Mouse (Mus musculus): ENCODE data around the gene Dclk1. TPM values are rescaled to one million over a fixed set of nuclear protein-coding genes. Genes with fewer than 3 reads are reported as not detected.
A peak's percentile ranks its signal among the peaks of the same experiment; 100 is the strongest.

Dclk1 gene
- total RNA-seq, 2 experiments from 2014 or later, result 528 to 532 TPM

GRCm38 (mm10) chr3:55396792-55397191 lies 154.6 kb downstream of the Dclk1 start:
- DNase-seq (ENCODE audit: low spot score in 2 of 2), result peak in 1 of 2 experiments; percentile 47

DNA sequence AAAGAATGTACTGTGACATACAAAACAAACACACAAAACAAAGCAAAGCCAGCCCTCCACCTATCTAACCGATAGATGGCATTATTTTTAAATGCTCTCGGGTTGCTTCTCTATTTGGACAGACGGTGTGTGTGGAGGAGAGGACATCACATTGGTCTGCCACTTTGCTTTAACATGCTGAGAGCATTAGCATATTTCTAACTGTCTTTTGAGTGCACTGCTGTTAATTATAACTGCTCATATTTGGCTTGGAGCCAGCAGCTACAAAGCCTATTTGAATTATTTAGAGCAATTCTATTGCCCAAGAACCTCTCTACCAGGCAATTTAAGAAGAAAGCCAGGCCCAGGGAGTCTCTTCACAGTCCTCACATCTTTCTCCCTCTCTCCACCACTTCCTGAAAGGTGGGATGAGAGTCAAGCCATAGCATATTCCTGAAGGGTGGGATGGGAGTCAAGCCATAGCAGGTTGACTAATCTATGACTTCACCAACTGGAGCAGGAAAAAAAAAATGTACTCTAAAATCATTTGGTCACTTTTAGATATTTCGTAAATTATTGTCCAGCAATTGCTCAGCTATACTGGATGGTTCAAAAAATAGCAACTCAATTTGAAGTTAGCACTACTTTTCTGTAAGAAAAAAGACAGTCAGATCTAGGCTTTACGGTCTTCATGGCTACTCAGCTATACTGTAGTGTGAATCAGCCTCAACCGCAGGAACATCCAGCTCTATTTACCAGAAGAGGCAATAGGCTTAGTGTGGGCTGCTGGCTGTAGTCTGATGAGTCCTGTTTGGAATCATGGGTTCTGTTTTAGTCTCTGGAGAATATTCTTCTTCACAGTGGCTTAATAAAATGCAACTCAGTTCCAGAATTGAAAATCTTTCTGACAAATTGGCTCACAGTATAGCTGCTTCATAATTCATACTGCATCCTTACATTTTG lies 155.9 kb downstream of the Dclk1 start:
- DNase-seq (ENCODE audit: low spot score in 2 of 2), result peak in 1 of 2 experiments; percentile 49

DNA sequence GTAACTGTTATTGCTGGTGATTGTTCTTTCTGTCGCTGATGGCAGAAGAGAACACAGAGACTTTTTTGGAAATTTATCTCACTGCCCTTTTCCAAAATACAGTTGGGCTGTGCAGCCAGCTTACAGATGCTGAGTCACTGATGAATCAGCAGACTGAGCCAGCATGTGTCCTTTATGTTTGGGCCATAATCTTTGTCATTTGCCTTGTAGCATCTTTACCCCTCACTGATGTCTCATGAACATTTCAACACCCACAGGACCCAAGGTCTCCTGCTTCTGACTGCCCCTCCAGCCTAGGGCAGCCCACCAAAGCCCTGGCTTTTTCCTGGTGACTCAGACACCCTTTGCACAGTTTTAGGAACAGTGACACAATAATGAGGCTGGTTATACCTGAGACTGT lies 159.1 kb downstream of the Dclk1 start:
- DNase-seq (ENCODE audit: low spot score in 2 of 2), result no peak

DNA sequence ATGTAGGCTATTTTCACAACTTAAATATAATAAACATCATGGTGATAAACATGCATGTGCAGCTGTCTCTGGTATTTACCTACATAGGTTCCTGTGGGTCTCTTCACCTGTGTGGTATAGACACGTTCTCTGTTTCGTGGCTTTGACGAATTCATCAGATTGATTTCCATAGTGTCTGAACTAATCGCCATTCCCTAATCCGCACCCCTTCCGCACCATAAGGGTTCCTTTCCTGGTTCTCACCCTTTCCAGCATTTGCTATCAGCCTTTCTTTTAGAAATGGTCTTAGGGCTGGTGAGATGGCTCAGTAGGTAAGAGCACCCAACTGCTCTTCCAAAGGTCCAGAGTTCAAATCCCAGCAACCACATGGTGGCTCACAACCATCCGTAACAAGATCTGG lies 162.6 kb downstream of the Dclk1 start:
- DNase-seq (ENCODE audit: low spot score in 2 of 2), result no peak

GRCm38 (mm10) chr3:55406616-55407015 lies 164.5 kb downstream of the Dclk1 start:
- no peak for DNase-seq (ENCODE audit: low spot score in 2 of 2)

GRCm38 (mm10) chr3:55411547-55411946 lies 169.4 kb downstream of the Dclk1 start:
- DNase-seq (ENCODE audit: low spot score in 2 of 2), result no peak

DNA sequence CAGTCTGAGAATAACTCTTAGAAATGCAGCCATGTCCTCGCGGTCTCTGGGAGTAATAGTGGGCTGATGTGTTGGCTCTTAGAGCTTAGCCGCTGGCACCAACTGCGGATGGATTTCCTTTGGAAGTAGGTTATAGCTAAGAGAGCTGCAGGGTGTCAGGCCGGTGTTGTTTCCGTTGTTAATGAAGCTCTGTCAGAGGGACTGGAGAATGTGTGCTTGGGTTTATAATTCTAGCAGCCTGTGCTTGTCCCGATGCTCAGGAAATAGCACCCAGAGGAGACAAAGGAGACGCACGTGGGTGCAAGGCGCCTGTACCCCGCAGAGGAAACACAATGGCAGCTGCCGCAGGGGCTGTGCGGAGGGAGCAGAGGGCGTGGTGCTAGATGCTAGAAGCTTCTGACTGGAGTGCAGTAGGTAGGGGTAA lies 173.4 kb downstream of the Dclk1 start:
- DNase-seq (ENCODE audit: low spot score in 2 of 2), result peak; percentile 61 to 74

DNA sequence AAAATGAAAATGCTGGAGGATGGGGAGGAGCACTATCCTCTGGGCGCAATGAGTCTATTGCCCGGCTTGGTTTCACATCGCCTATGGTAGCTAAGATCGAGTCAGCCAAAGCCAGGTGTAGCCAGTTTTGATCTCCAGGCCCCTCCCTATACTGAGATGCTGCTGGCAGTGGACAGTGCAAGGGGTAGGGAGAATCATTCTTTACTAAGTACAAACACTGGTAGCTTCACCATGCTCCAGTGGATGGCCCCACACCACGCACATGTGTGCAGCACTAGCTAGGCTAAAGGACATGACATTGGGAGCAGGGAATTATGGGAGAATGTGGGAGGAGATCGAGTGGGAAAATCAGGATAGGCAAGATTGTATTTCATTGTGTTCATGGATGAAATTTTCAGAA lies 176.7 kb downstream of the Dclk1 start:
- DNase-seq (ENCODE audit: low spot score in 2 of 2), result no peak

DNA sequence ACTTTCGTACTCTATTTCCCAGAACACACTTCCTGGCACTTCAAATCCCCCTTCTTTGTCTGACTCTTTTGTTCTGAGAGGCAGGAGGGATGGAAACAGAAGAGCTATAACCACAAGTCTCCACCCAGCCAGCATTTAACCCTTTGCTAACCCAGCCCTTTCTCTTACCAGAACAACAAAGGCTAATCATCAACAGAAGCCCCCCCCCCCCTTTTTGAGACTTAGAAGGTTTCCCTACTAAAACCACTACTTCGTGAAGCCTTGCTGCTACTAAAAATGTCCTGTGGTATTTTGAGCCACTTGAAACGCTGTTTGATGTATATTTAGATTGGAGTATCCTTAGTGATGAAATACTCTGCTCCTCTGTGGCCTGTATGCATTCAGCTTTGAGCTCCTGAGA lies 177.2 kb downstream of the Dclk1 start:
- no peak for DNase-seq (ENCODE audit: low spot score in 2 of 2)

- no peak for DNase-seq (ENCODE audit: low spot score in 2 of 2)
Observed at GRCm38 (mm10) chr3:55420436-55421083, 178.4 kb downstream of the Dclk1 start.

DNA sequence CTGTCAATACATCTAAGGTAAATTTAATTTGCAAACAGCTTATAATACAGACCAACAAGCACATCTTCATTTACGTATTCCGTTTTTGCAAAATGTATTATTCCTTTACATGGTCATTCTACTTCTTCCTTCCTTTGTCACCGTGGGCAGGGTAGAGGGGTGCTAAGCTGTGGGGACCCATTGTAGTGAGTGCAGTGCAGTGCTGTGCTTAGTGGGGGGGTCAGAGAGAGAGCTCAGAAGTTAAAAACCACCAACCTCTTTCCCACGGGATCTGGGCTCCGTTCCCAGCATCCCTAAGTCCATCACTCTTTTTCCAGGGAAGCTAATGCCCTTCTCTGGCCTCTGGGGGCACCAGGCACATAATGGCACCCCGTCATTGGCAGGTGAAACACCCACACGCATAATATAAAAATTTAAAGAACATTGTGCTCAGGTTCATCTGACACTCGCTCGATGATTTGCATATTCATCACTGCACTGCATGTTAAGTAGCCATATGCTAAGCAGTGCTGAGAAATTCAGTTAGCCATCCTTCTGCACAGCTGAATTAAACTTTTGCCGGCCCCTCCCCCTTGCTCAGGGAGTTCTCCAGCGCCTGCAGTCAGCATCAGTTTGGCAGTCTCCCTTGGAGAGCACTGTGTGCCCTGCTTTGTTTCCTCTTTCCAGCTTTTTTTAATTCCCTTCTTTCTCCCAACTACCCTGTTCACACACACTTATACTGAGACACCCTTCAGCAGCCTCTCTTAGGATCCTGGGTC lies 181.7 kb downstream of the Dclk1 start:
- peak; percentile 59 to 88 for DNase-seq (ENCODE audit: low spot score in 2 of 2)

DNA sequence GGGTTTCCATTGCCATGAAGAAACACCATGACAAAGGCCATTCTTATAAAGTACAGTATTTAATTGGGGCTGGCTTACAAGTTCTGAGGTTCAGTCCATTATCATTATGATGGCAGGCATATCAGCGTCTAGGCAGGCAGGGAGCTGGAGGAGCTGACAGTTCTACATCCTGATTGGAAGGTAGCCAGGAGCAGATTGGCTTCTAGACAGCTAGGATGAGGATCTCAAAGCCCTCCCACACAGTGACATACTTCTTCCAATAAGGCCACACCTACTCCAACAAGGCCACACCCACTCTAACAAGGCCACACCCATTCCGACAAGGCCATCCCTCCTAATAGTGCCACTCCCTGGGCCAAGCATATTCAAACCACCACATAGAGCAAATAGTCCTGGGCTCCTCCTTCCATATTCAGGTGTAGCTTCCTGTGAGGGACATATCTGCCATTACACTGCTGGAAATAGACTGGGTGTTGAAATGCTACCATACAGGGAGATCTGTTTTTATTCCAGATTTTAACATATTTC lies 187.9 kb downstream of the Dclk1 start:
- no peak for DNase-seq (ENCODE audit: low spot score in 2 of 2)

DNA sequence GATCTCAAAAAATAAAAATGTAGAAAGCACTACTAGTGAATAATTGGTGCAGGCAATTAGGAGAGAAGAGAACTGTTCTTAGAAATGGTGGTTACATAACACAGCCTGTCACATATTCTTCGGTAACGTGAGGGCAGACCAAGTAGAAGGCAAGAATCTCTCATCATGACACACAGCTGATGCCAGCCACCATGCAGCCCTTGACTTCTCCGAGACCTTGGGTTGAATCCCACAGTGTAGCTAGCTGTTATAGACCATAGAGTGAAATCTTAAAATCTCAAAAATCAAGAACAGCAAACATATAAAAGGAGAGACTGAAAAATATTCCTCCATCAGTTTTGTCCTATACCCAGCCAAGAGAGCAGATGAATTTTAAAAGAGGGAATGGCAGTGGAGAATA lies 189.1 kb downstream of the Dclk1 start:
- DNase-seq (ENCODE audit: low spot score in 2 of 2), result no peak

GRCm38 (mm10) chr3:55434276-55434675 lies 192.1 kb downstream of the Dclk1 start:
- DNase-seq (ENCODE audit: low spot score in 2 of 2), result no peak

- no peak for DNase-seq (ENCODE audit: low spot score in 2 of 2)
Observed at GRCm38 (mm10) chr3:55438824-55439446, 196.8 kb downstream of the Dclk1 start.

DNA sequence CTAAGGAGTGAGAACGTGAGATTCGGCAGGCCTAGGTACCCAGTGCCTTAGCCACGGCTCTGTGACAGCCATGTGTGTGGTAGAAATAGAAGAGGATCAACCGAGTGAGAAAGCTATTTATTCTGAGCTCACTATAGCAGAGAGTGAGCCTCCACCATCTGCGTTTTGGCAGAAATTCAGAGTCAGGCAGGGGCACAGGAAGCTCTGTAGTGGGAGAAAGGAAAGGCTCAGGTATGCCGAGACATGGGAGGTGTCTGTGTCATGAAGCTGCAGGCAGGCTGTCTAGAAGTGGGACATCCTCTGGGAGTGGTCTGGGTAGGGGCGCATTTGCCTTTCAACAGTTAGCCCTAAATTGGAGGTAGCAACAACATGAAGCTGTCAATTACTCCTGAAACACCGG lies 198.2 kb downstream of the Dclk1 start:
- DNase-seq (ENCODE audit: low spot score in 2 of 2), result peak in 1 of 2 experiments; percentile 60

GRCm38 (mm10) chr3:55442012-55442645 lies 200.0 kb downstream of the Dclk1 start:
- peak in 1 of 2 experiments; percentile 57 for DNase-seq (ENCODE audit: low spot score in 2 of 2)

- DNase-seq (ENCODE audit: low spot score in 2 of 2), result peak in 1 of 2 experiments; percentile 63
Observed at GRCm38 (mm10) chr3:55443271-55443670, 201.1 kb downstream of the Dclk1 start.

GRCm38 (mm10) chr3:55443725-55444124 lies 201.6 kb downstream of the Dclk1 start:
- peak in 1 of 2 experiments; percentile 53 for DNase-seq (ENCODE audit: low spot score in 2 of 2)

- DNase-seq (ENCODE audit: low spot score in 2 of 2), result no peak
Observed at GRCm38 (mm10) chr3:55446681-55447080, 204.5 kb downstream of the Dclk1 start.

All from layer of hippocampus, adult 18-20 months (tissue).